Mouse (Mus musculus) embryonic fibroblast, embryonic 13.5 days (primary cell): Measurements from ENCODE around the gene Hoxa3.

Source experiments
- CTCF ChIP-seq: IDR thresholded peaks from 2 replicates; pipeline ENCODE4 v1.5.1; 2011; ENCODE audit warnings: mild to moderate bottlenecking, control low read depth, low read length, moderate library complexity, borderline replicate concordance; ENCODE audit not compliant: insufficient read depth
- POLR2A ChIP-seq: IDR thresholded peaks from 2 replicates; pipeline ENCODE4 v1.6.1; 2011; ENCODE audit warnings: low read depth, mild to moderate bottlenecking, control low read depth, low read length, moderate library complexity

DNA sequence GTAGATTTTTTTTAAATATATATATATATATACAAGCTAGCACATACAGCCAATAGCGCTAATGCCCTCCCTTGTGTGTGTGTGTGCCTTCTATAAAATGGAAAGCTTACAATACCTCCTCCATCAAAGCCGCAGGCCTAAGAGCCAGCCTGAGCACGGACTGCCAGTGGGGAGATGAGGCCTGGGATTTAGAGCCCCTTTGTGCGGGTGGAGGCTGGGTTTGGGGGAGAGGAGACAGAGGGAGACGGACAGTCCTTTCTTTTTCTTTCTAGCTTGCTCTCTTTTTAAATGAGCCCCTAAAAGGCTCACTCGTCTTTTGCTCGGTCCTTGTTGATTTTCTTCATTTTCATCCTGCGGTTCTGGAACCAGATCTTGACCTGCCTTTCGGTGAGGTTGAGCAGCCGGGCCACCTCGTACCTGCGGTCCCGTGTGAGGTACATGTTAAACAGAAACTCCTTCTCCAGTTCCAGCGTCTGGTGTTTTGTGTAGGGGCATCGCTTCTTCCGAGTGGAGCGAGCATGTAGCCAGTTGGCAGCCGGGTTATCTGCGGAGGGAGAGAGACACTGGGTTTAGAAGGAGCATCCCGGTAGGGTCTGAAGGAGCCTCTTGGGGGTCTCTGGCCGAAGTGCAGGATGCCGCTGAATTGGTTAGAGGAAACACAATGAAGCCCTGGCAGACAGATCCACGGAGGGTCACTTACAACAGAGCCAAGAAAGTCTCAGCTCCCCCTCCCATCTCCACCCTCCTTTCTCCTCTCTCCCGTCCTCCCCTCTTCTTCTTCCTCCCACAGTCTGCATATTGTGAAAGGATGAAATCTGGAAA, 11.0 kb upstream of the Hoxa3 start:
- TF ChIP-seq CTCF (no peak), POLR2A (no peak)
